Mouse (Mus musculus): ENCODE data around the gene Gm20388.

DNA sequence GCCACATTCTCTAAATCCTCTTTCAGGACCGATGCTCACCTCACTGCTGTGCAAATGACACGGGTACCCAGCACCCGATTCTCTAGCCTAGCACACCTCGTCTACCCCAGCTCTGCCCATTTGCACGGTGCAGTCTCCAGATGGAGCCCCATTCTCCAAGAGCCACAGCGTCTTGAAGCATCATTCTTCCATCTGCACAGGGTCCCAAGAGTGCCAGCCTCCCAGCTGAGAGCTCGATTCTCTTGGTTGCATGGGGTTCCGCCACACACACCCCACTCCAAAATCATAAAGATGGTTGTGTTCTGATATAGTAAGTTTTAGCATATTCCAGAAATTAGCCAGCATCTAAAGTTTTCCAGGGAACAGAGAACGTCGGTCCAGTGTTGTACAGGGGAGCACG, 2432.7 kb downstream of the Gm20388 start:
- TF ChIP-seq CTCF (conservative IDR thresholded peaks at IDR 0.05; ENCODE audit: insufficient read depth, insufficient read length, low read depth, low read length) (no peak), POLR2A (IDR thresholded peaks at IDR 0.05; ENCODE audit: low read depth, low read length) (no peak)

Data from kidney, adult 2 months (tissue).